Mouse (Mus musculus) forebrain, embryonic 12.5 days (tissue): Measurements from ENCODE around the gene Ubb. TPM values are rescaled to one million over a fixed set of nuclear protein-coding genes. Genes with fewer than 3 reads are reported as not detected.
A peak's percentile ranks its signal among the peaks of the same experiment; 100 is the strongest.
"Not testable (repeated sequence)": the region's sequence is repeated elsewhere in the genome, so short reads cannot be mapped to it uniquely, and the experiment has no call there.

Experiments used
- ATAC-seq: fragments of 200-750 bp; cut with Nextera tagmentation; 2 replicates; pipeline ENCODE4 v1.8.0; 2017; ENCODE audit warnings: moderate TSS enrichment; ENCODE audit not compliant: low FRiP score
- H3K27ac ChIP-seq: fragments of 300-500 bp; sonication (generic); 2 replicates; pipeline ENCODE4 v1.5.1; 2016; ENCODE audit warnings: mild to moderate bottlenecking
- H3K27me3 ChIP-seq: fragments of 300-500 bp; sonication (generic); 2 replicates; pipeline ENCODE4 v1.6.1; 2016; ENCODE audit warnings: mild to moderate bottlenecking
- H3K36me3 ChIP-seq: fragments of 300-500 bp; sonication (generic); replicated peaks from 2 replicates; pipeline ENCODE4 v1.6.1; 2016; ENCODE audit warnings: mild to moderate bottlenecking
- H3K4me1 ChIP-seq: fragments of 300-500 bp; sonication (generic); 2 replicates; pipeline ENCODE4 v1.6.1; 2016
- H3K4me2 ChIP-seq: fragments of 300-500 bp; sonication (generic); 2 replicates; pipeline ENCODE4 v1.6.1; 2016; ENCODE audit warnings: mild to moderate bottlenecking, moderate library complexity
- H3K4me3 ChIP-seq: fragments of 300-500 bp; sonication (generic); replicated peaks from 2 replicates; pipeline ENCODE4 v1.5.1; 2016; ENCODE audit warnings: mild to moderate bottlenecking
- H3K9ac ChIP-seq: fragments of 300-500 bp; sonication (generic); 2 replicates; pipeline ENCODE4 v1.6.1; 2016; ENCODE audit warnings: mild to moderate bottlenecking
- H3K9me3 ChIP-seq: fragments of 300-500 bp; sonication (generic); 2 replicates; pipeline ENCODE4 v1.6.1; 2016
- WGBS: fragments of 180-500 bp; shearing (Covaris S2); methylation state at CpG from one replicate; pipeline ENCODE4 v1.1.7; 2016; 5-methylcytosine and 5-hydroxymethylcytosine counted together
- polyA plus RNA-seq: library from polyadenylated mRNA; unstranded; fragments of >200 nt; fragmentation: Nextera tagmentation; extraction: Ambion mirVana; gene quantifications from 2 replicates; pipeline ENCODE4 v1.2.1, GENCODE M21; 2016

The Ubb gene
- 3,704 and 3,828 TPM in 2 replicates for polyA plus RNA-seq

- peak within 1 kb of the TSS; percentile 82 for H3K9ac ChIP-seq
- H3K36me3 ChIP-seq: peaks cover 28% of the 10 kb centered on the region
- under 1% methylated on average over 40 of the region's 40 CpGs for WGBS
- ATAC-seq: peak; percentile 96
- H3K4me3 ChIP-seq: peak within 1 kb of the TSS; percentile 67
- no peaks in the 10 kb centered on the region for H3K9me3 ChIP-seq
- peak within 1 kb of the TSS; percentile 55 for H3K4me2 ChIP-seq
- H3K27ac ChIP-seq: peak within 1 kb of the TSS; percentile 96
- peaks cover 40% of the 10 kb centered on the region for H3K4me1 ChIP-seq
- no peaks in the 10 kb centered on the region for H3K27me3 ChIP-seq
Observed at GRCm38 (mm10) chr11:62550727-62551225, at the start of gene Ubb. Gene Ubb (plus strand): TSS chr11:62551171.

DNA sequence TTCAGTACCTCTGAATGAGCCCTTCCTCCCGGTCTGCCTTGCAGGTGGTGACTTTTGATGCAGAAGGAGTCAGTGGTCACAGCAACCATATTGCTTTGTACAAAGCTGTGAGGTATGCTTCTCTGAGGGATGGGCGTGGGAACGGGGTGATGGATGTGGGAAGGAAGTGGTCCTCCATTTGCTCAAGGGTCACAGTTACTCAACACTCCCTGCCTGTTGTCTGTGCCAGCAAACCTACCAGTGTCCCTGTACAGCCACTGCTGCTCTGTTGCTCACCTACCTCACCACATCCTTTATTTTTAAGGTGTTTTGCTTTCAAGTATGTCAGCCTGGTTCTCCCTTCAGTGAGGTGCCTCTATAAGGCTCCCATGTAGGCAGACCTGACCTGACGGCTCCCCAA, 43.3 kb upstream of the Ubb start:
- Histone ChIP-seq H3K27me3 (no peaks in the 10 kb centered on the region), H3K4me2 (no peak overlapping the region), H3K36me3 (no peaks in the 10 kb centered on the region), H3K4me3 (no peak overlapping the region), H3K9ac (no peak overlapping the region), H3K4me1 (peaks cover 6% of the 10 kb centered on the region; the same call in 1 of the 2 replicates), H3K27ac (no peak overlapping the region), H3K9me3 (no peaks in the 10 kb centered on the region)
- 87% methylated on average over 4 of the region's 4 CpGs for WGBS
- ATAC-seq: no peak

- H3K36me3 ChIP-seq, ATAC-seq, H3K4me1 ChIP-seq, H3K27me3 ChIP-seq, H3K4me3 ChIP-seq, H3K27ac ChIP-seq, H3K4me2 ChIP-seq, H3K9ac ChIP-seq, H3K9me3 ChIP-seq: not testable (repeated sequence)
- 96% methylated on average over 13 of the region's 13 CpGs for whole genome bisulfite sequencing
Observed at GRCm38 (mm10) chr11:62508365-62508764, 42.6 kb upstream of the Ubb start.

DNA sequence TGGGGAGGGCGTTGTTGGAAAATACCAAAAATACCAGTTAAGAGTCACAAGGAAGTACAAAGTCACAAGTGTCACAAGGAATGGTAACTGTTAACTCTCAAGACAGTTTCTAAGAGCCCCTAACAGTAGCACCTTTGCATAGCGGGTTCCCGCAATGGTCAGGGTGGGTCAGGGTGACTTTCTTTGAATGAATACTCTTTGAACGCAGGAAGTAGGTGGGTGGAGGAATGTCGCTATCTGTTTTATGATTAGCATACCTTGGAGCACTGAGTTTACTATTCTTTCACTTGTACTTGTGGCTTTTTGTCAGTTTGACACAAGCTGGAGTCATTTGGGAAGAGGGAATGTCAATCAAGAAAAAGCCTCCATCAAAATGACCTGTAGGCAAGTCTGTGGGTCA, 42.2 kb upstream of the Ubb start:
- WGBS: 93% methylated on average over 5 of the region's 5 CpGs
- not testable (repeated sequence) for H3K4me1 ChIP-seq

GRCm38 (mm10) chr11:62509571-62509970, 41.4 kb upstream of the Ubb start:
- H3K36me3 ChIP-seq: no peaks in the 10 kb centered on the region
- no peak overlapping the region for H3K9ac ChIP-seq
- H3K4me2 ChIP-seq: no peak overlapping the region
- ATAC-seq: no peak
- peaks cover 6% of the 10 kb centered on the region; the same call in 1 of the 2 replicates for H3K4me1 ChIP-seq
- no peak overlapping the region for H3K27ac ChIP-seq
- no peak overlapping the region for H3K4me3 ChIP-seq
- 77% methylated on average over 3 of the region's 3 CpGs for WGBS
- H3K9me3 ChIP-seq: no peaks in the 10 kb centered on the region
- H3K27me3 ChIP-seq: no peaks in the 10 kb centered on the region

More for the DNA sequence above, 42.2 kb upstream of the Ubb start:
- not testable (repeated sequence) for H3K4me3 ChIP-seq, ATAC-seq, H3K4me2 ChIP-seq, H3K9me3 ChIP-seq, H3K9ac ChIP-seq, H3K27ac ChIP-seq, H3K36me3 ChIP-seq, H3K27me3 ChIP-seq

DNA sequence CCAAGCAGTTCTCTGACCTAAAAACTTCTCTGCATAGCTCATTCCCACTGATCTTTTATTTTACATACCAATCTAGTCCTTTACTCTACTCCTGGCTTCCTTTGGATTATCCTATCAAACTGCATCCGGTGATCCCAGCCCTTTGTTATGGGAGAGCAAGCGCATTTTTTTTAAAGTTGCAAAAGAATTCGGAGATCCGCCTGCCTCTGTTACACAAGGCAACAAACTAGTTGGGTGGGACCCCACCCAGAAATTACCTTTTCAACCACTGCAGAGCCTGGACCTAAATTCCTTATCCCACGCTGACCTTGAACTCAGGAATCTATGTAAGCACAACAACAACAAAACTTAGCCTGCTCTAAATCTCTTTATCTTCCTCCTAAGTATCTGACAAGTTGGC, 40.0 kb upstream of the Ubb start:
- H3K4me2 ChIP-seq: no peak overlapping the region
- peaks cover 6% of the 10 kb centered on the region; the same call in 1 of the 2 replicates for H3K4me1 ChIP-seq
- H3K9me3 ChIP-seq: no peaks in the 10 kb centered on the region
- no peak overlapping the region for H3K4me3 ChIP-seq
- H3K27ac ChIP-seq: no peak overlapping the region
- H3K9ac ChIP-seq: no peak overlapping the region
- no peak for ATAC-seq
- WGBS: 84% methylated on average over 5 of the region's 5 CpGs
- no peaks in the 10 kb centered on the region for H3K36me3 ChIP-seq
- no peaks in the 10 kb centered on the region for H3K27me3 ChIP-seq

GRCm38 (mm10) chr11:62511444-62512202, 39.3 kb upstream of the Ubb start:
- 74% methylated on average over 13 of the region's 13 CpGs for WGBS
- Histone ChIP-seq H3K9me3 (no peaks in the 10 kb centered on the region), H3K4me2 (no peak overlapping the region), H3K27me3 (no peaks in the 10 kb centered on the region), H3K36me3 (no peaks in the 10 kb centered on the region), H3K4me3 (no peak overlapping the region), H3K9ac (no peak overlapping the region), H3K27ac (no peak overlapping the region), H3K4me1 (peaks cover 6% of the 10 kb centered on the region; the same call in 1 of the 2 replicates)
- no peak for ATAC-seq

GRCm38 (mm10) chr11:62512529-62513080, 38.4 kb upstream of the Ubb start:
- Histone ChIP-seq H3K9ac (no peak overlapping the region), H3K4me3 (no peak overlapping the region), H3K36me3 (no peaks in the 10 kb centered on the region), H3K9me3 (no peaks in the 10 kb centered on the region), H3K4me2 (no peak overlapping the region), H3K4me1 (peaks cover 6% of the 10 kb centered on the region; the same call in 1 of the 2 replicates), H3K27ac (no peak overlapping the region), H3K27me3 (no peaks in the 10 kb centered on the region)
- 87% methylated on average over 8 of the region's 8 CpGs for WGBS
- no peak for ATAC-seq

DNA sequence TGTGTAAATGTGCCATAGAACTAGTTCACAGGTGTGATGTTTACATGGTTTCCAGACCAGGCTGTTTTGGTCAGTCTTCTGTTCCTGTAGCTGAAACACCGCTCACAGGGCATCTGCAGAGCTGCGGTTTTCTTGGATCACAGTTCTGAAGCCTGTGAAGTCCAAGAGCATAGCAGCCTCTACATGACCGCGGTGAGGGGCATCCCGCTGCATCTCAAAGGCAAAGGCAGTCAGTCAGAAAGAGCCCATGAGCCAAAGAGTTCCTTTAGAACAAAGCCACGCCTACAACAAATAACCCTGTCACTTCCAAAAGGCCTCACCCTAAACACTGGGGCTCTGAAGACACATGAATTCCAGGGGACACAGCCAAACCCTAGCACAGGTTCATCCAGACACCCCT, 37.7 kb upstream of the Ubb start:
- ATAC-seq: no peak
- Histone ChIP-seq H3K4me3 (no peak overlapping the region), H3K9me3 (no peaks in the 10 kb centered on the region), H3K4me2 (no peak overlapping the region), H3K9ac (no peak overlapping the region), H3K36me3 (no peaks in the 10 kb centered on the region), H3K4me1 (peaks cover 6% of the 10 kb centered on the region; the same call in 1 of the 2 replicates), H3K27me3 (no peaks in the 10 kb centered on the region), H3K27ac (no peak overlapping the region)
- WGBS: 76% methylated on average over 6 of the region's 6 CpGs

GRCm38 (mm10) chr11:62518991-62519390, 32.0 kb upstream of the Ubb start:
- no peak overlapping the region for H3K9ac ChIP-seq
- ATAC-seq: no peak
- H3K36me3 ChIP-seq: 0 out of 2 replicates have a peak, but pooled peaks cover 4% of the 10 kb centered on the region
- no peaks in the 10 kb centered on the region for H3K27me3 ChIP-seq
- no peak overlapping the region for H3K27ac ChIP-seq
- H3K4me1 ChIP-seq: no peaks in the 10 kb centered on the region; the same call in 1 of the 2 replicates
- H3K4me2 ChIP-seq: no peak overlapping the region
- 35% methylated on average over 2 of the region's 2 CpGs for WGBS
- no peak overlapping the region for H3K4me3 ChIP-seq
- no peaks in the 10 kb centered on the region for H3K9me3 ChIP-seq

DNA sequence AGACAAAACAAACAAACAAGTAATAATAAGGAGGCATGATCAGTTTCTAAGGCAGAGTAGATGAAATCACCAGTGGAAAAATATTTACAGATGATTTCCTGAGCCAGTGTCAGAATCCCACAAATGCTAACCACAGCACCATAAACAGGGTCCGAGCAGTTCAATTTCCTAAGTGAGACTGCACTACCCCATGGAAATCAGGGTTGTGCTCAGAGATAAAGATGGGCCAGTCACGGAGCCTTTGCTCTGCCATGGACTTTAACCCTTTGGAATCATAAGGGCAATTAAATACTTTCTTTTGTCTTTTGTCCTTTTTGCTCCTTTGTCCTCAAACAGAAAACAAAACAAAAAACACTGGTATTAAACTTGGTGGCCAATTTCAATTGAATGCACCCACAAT, 28.7 kb upstream of the Ubb start:
- Histone ChIP-seq H3K9ac (no peak overlapping the region), H3K9me3 (no peaks in the 10 kb centered on the region), H3K27ac (no peak overlapping the region), H3K27me3 (no peaks in the 10 kb centered on the region), H3K36me3 (peaks cover 34% of the 10 kb centered on the region), H3K4me3 (no peak overlapping the region), H3K4me1 (no peaks in the 10 kb centered on the region; the same call in 1 of the 2 replicates), H3K4me2 (no peak overlapping the region)
- WGBS: 65% methylated on average over 2 of the region's 2 CpGs
- no peak for ATAC-seq

DNA sequence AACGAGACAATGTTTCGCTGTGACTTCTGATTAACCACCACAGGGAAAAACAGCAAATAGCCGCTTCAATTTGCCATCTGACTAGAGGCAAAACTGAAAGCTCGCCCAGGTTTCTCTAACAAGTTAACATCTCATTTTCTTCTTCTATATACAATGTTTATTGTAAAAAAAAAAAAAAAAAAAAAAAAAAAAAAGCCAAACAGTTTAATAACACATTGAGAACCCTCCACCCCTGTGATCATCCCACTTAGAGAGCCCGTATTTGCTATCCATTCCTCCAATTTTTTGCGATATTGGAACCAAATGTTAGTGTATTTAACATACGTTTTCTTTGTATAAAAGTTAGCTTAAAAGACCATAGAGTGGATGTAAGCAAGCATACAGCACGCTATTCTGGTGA, 13.9 kb upstream of the Ubb start:
- peak overlapping the region; percentile 79 for H3K4me2 ChIP-seq

More for the DNA sequence above, 13.9 kb upstream of the Ubb start:
- Histone ChIP-seq H3K9me3 (no peaks in the 10 kb centered on the region), H3K4me3 (peak overlapping the region; percentile 92; the same call in 1 of the 2 replicates), H3K9ac (no peak overlapping the region), H3K4me1 (peaks cover 13% of the 10 kb centered on the region), H3K36me3 (peaks cover 24% of the 10 kb centered on the region), H3K27ac (no peak overlapping the region), H3K27me3 (peaks cover 4% of the 10 kb centered on the region; the same call in 1 of the 2 replicates)
- WGBS: 84% methylated on average over 8 of the region's 8 CpGs
- no peak for ATAC-seq
